Mouse (Mus musculus) megakaryocyte, embryonic 14.5 days (primary cell): ENCODE measurements around the gene St6galnac6. TPM values are rescaled to one million over a fixed set of nuclear protein-coding genes. Genes with fewer than 3 reads are reported as not detected.

Source experiments
- H3K27me3 ChIP-seq: replicated peaks from 2 replicates; pipeline ENCODE3; 2012; ENCODE audit warnings: inconsistent platforms
- H3K36me3 ChIP-seq: replicated peaks from 2 replicates; pipeline ENCODE3; 2012; ENCODE audit warnings: low read length, inconsistent platforms, mixed read lengths
- H3K4me1 ChIP-seq: 2 replicates; pipeline ENCODE4 v1.6.1; 2012; ENCODE audit warnings: inconsistent platforms
- H3K4me3 ChIP-seq: replicated peaks from 2 replicates; pipeline ENCODE3; 2012; ENCODE audit warnings: moderate library complexity, mild to moderate bottlenecking, inconsistent platforms
- H3K9me3 ChIP-seq: 2 replicates; pipeline ENCODE4 v1.6.1; 2012; ENCODE audit warnings: inconsistent platforms
- FLI1 ChIP-seq: IDR thresholded peaks from 2 replicates; pipeline ENCODE4 v1.6.1; 2012; ENCODE audit warnings: low read length, inconsistent platforms, mixed read lengths
- GATA1 ChIP-seq: IDR thresholded peaks from 3 replicates; pipeline ENCODE4 v1.6.1; 2012; ENCODE audit warnings: mixed read lengths, low read length, inconsistent platforms, borderline replicate concordance
- polyA plus RNA-seq: library from polyadenylated mRNA; stranded (reverse); fragments of >175 nt; gene quantifications from 2 replicates; pipeline ENCODE4 v1.2.3, GENCODE M21; 2012; ENCODE audit warnings: low replicate concordance; ENCODE audit not compliant: insufficient read depth

The St6galnac6 gene
- polyA plus RNA-seq, 1 experiment = 36.4 TPM

GRCm38 (mm10) chr2:32668176-32668575 is 68.7 kb downstream of the St6galnac6 start:
- Histone ChIP-seq H3K9me3 (no peaks in the 10 kb centered on the region), H3K4me3 (no peak overlapping the region), H3K36me3 (peaks cover 92% of the 10 kb centered on the region), H3K4me1 (peaks cover 42% of the 10 kb centered on the region), H3K27me3 (no peaks in the 10 kb centered on the region)
- TF ChIP-seq FLI1 (no peak), GATA1 (no peak)

DNA sequence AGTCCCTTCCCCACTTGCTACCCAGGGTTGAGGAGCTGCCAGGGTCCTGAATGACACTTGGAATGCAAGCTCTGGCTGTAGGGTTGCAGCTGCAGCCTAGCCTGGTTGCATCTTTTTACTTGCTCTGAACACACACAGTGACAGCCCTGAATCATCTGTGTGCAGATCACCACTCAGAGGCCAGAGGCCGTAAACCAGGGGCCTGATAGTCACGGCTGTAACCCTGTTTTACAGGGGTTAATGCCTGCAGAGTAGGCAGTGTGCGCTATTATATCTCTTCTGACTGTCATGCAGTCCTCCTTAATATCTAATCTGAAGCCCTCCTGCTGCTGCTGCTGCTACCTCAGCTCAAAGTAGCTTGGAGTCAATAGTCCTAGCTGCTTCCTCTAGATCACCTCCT is 70.4 kb downstream of the St6galnac6 start:
- Histone ChIP-seq H3K36me3 (peaks cover 92% of the 10 kb centered on the region), H3K4me3 (no peak overlapping the region), H3K9me3 (no peaks in the 10 kb centered on the region), H3K27me3 (no peaks in the 10 kb centered on the region), H3K4me1 (peaks cover 40% of the 10 kb centered on the region)
- TF ChIP-seq FLI1 = no peak
- TF ChIP-seq GATA1 = no peak

Other genes starting within 250 kb of the St6galnac6 start
- 103 and 163 TPM in 2 replicates for gene Ciz1, start 247.4 kb upstream of the St6galnac6 start, polyA plus RNA-seq
- 3.6 and 6.2 TPM in 2 replicates for gene Dnm1, start 246.4 kb upstream of the St6galnac6 start, polyA plus RNA-seq
- gene 1110008P14Rik, start 217.8 kb upstream of the St6galnac6 start, polyA plus RNA-seq = 74.3 and 79.5 TPM in 2 replicates
- gene Lcn2, start 211.5 kb upstream of the St6galnac6 start, polyA plus RNA-seq = 15.0 and 32.0 TPM in 2 replicates
- gene Ptges2, start 203.8 kb upstream of the St6galnac6 start, polyA plus RNA-seq = 2.5 and 3.4 TPM in 2 replicates
- gene Naif1, start 149.3 kb upstream of the St6galnac6 start, polyA plus RNA-seq = 3.9 and 10.8 TPM in 2 replicates
- 7.3 and 7.9 TPM in 2 replicates for gene Slc25a25, start 148.3 kb upstream of the St6galnac6 start, polyA plus RNA-seq
- gene Fam102a, start 64.4 kb upstream of the St6galnac6 start, polyA plus RNA-seq = 0.64 and 1.8 TPM in 2 replicates
- 2.8 and 10.0 TPM in 2 replicates for gene Dpm2, start 28.9 kb upstream of the St6galnac6 start, polyA plus RNA-seq
- gene Pip5kl1, start 24.9 kb upstream of the St6galnac6 start, polyA plus RNA-seq = not detected in 2 replicates
- gene 9430097D07Rik, start 24.0 kb upstream of the St6galnac6 start, polyA plus RNA-seq = not detected in 2 replicates
- 16.3 and 18.9 TPM in 2 replicates for gene St6galnac4, start 12.6 kb upstream of the St6galnac6 start, polyA plus RNA-seq
- 11.0 and 12.2 TPM in 2 replicates for gene Ak1, start 22.0 kb downstream of the St6galnac6 start, polyA plus RNA-seq
- gene Eng, start 46.9 kb downstream of the St6galnac6 start, polyA plus RNA-seq = 90.6 and 227 TPM in 2 replicates
- 39.7 and 57.5 TPM in 2 replicates for gene Fpgs, start 104.4 kb downstream of the St6galnac6 start, polyA plus RNA-seq
- gene Cdk9, start 113.4 kb downstream of the St6galnac6 start, polyA plus RNA-seq = 148 and 403 TPM in 2 replicates
- gene Sh2d3c, start 121.3 kb downstream of the St6galnac6 start, polyA plus RNA-seq = 13.4 and 21.1 TPM in 2 replicates
- 3.0 TPM in 1 of 2 replicates, not detected in the other for gene 6330409D20Rik, start 141.3 kb downstream of the St6galnac6 start, polyA plus RNA-seq
- 30.1 and 93.0 TPM in 2 replicates for gene Tor2a, start 157.5 kb downstream of the St6galnac6 start, polyA plus RNA-seq
- 0.03 and 1.9 TPM in 2 replicates for gene Ttc16, start 175.9 kb downstream of the St6galnac6 start, polyA plus RNA-seq
- 2.6 TPM in 1 of 2 replicates, not detected in the other for gene Ptrh1, start 176.1 kb downstream of the St6galnac6 start, polyA plus RNA-seq
- not detected in 2 replicates for gene Cfap157, start 184.7 kb downstream of the St6galnac6 start, polyA plus RNA-seq
- gene Stxbp1, start 247.5 kb downstream of the St6galnac6 start, polyA plus RNA-seq = 1.6 TPM in 1 of 2 replicates, not detected in the other